Mouse (Mus musculus) embryonic fibroblast, embryonic 13.5 days (primary cell): ENCODE measurements around the gene Ccdc181.

Experiments
- CTCF ChIP-seq: IDR thresholded peaks from 2 replicates; pipeline ENCODE4 v1.5.1; 2011; ENCODE audit warnings: mild to moderate bottlenecking, control low read depth, low read length, moderate library complexity, borderline replicate concordance; ENCODE audit not compliant: insufficient read depth
- POLR2A ChIP-seq: IDR thresholded peaks from 2 replicates; pipeline ENCODE4 v1.6.1; 2011; ENCODE audit warnings: low read depth, mild to moderate bottlenecking, control low read depth, low read length, moderate library complexity

DNA sequence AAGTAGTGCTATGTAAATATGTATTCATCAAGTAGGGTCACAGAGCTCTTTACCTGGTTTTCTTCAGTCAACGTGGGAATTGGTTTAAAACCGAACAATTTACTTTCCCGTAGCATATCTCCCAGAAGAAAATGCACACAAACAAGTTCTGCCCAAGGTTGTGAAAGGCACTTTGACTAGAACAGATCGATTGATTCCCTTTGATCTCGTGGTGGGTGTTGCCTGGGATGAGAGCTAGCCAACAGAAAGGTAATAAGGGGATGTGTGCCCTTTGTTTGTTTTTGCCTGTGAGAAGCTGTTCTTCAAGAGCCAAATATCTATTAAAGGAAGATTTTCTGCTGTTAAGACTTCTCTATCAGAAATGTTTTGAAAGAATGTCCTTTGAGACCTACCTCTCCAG, 22.8 kb upstream of the Ccdc181 start:
- TF ChIP-seq CTCF (no peak), POLR2A (no peak)
